Mouse (Mus musculus) E14TG2a.4 (cell line): ENCODE measurements around the gene Cflar.

Experiments used
- H3K27me3 ChIP-seq: 2 replicates; pipeline ENCODE4 v1.6.1; 2014; ENCODE audit warnings: low read length, control low read depth; ENCODE audit not compliant: insufficient read depth
- H3K36me3 ChIP-seq: 2 replicates; pipeline ENCODE4 v1.6.1; 2014; ENCODE audit warnings: low read length, control low read depth; ENCODE audit not compliant: insufficient read depth
- H3K4me1 ChIP-seq: replicated peaks from 2 replicates; pipeline ENCODE4 v1.6.1; 2014; ENCODE audit warnings: low read depth, low read length, control low read depth
- H3K4me3 ChIP-seq: replicated peaks from 2 replicates; pipeline ENCODE4 v1.5.1; 2014; ENCODE audit warnings: mild to moderate bottlenecking, low read length
- H3K9me3 ChIP-seq: 2 replicates; pipeline ENCODE4 v1.6.1; 2014; ENCODE audit warnings: low read length, control low read depth
- CTCF ChIP-seq: conservative IDR thresholded peaks from 2 replicates; pipeline ENCODE4 v1.5.1; 2014; ENCODE audit warnings: low read length
- NANOG ChIP-seq: IDR thresholded peaks from 2 replicates; pipeline ENCODE4 v1.6.1; 2014; ENCODE audit warnings: borderline replicate concordance, low read length, mixed read lengths
- POU5F1 ChIP-seq: IDR thresholded peaks from 2 replicates; pipeline ENCODE4 v1.6.1; 2014; ENCODE audit warnings: low read length, borderline replicate concordance

The Cflar gene

GRCm38 (mm10) chr1:58723809-58724405 is 12.6 kb downstream of the Cflar start:
- TF ChIP-seq POU5F1 = no peak
- TF ChIP-seq NANOG = no peak
- TF ChIP-seq CTCF = no peak
- H3K9me3 ChIP-seq = no peaks in the 10 kb centered on the region
- H3K4me1 ChIP-seq = peaks cover 14% of the 10 kb centered on the region
- H3K27me3 ChIP-seq = no peaks in the 10 kb centered on the region
- no peak overlapping the region for H3K4me3 ChIP-seq
- peaks cover 13% of the 10 kb centered on the region for H3K36me3 ChIP-seq

- Histone ChIP-seq H3K4me3 (no peak overlapping the region), H3K4me1 (peaks cover 14% of the 10 kb centered on the region), H3K27me3 (no peaks in the 10 kb centered on the region), H3K9me3 (no peaks in the 10 kb centered on the region), H3K36me3 (peaks cover 9% of the 10 kb centered on the region)
- TF ChIP-seq NANOG = no peak
- no peak for TF ChIP-seq CTCF
- TF ChIP-seq POU5F1 = no peak
Observed at GRCm38 (mm10) chr1:58724533-58724932, 13.2 kb downstream of the Cflar start.

GRCm38 (mm10) chr1:58725095-58725494 is 13.8 kb downstream of the Cflar start:
- Histone ChIP-seq H3K36me3 (peaks cover 7% of the 10 kb centered on the region; the same call in 1 of the 2 replicates), H3K4me1 (peaks cover 14% of the 10 kb centered on the region), H3K9me3 (no peaks in the 10 kb centered on the region), H3K27me3 (no peaks in the 10 kb centered on the region), H3K4me3 (no peak overlapping the region)
- no peak for TF ChIP-seq NANOG
- TF ChIP-seq POU5F1 = no peak
- no peak for TF ChIP-seq CTCF

- no peaks in the 10 kb centered on the region for H3K27me3 ChIP-seq
Observed at GRCm38 (mm10) chr1:58725767-58726166, 14.5 kb downstream of the Cflar start.

GRCm38 (mm10) chr1:58727019-58727746 is 15.9 kb downstream of the Cflar start:
- Histone ChIP-seq H3K36me3 (peaks cover 13% of the 10 kb centered on the region; the same call in 1 of the 2 replicates), H3K4me1 (peaks cover 14% of the 10 kb centered on the region), H3K4me3 (no peak overlapping the region), H3K27me3 (no peaks in the 10 kb centered on the region), H3K9me3 (no peaks in the 10 kb centered on the region)
- TF ChIP-seq NANOG (no peak), POU5F1 (no peak), CTCF (no peak)

More at GRCm38 (mm10) chr1:58725767-58726166, 14.5 kb downstream of the Cflar start:
- TF ChIP-seq NANOG = no peak
- TF ChIP-seq POU5F1 = no peak
- no peak for TF ChIP-seq CTCF
- Histone ChIP-seq H3K4me1 (peaks cover 14% of the 10 kb centered on the region), H3K4me3 (no peak overlapping the region), H3K9me3 (no peaks in the 10 kb centered on the region), H3K36me3 (peaks cover 8% of the 10 kb centered on the region; the same call in 1 of the 2 replicates)

- H3K27me3 ChIP-seq = no peaks in the 10 kb centered on the region
- TF ChIP-seq POU5F1 = no peak
- no peak for TF ChIP-seq CTCF
- no peak for TF ChIP-seq NANOG
- H3K36me3 ChIP-seq = 0 out of 2 replicates have a peak, but pooled peaks cover 13% of the 10 kb centered on the region
- no peak overlapping the region for H3K4me3 ChIP-seq
- no peaks in the 10 kb centered on the region for H3K9me3 ChIP-seq
- peaks cover 14% of the 10 kb centered on the region for H3K4me1 ChIP-seq
Observed at GRCm38 (mm10) chr1:58727747-58728589, 16.7 kb downstream of the Cflar start.

- TF ChIP-seq POU5F1 = no peak
- no peak for TF ChIP-seq NANOG
- TF ChIP-seq CTCF = no peak
- Histone ChIP-seq H3K36me3 (0 out of 2 replicates have a peak, but pooled peaks cover 13% of the 10 kb centered on the region), H3K4me3 (no peak overlapping the region), H3K4me1 (peaks cover 12% of the 10 kb centered on the region), H3K9me3 (no peaks in the 10 kb centered on the region), H3K27me3 (no peaks in the 10 kb centered on the region)
Observed at GRCm38 (mm10) chr1:58728590-58728868, 17.2 kb downstream of the Cflar start.

- TF ChIP-seq NANOG (no peak), POU5F1 (no peak), CTCF (no peak)
- Histone ChIP-seq H3K4me3 (no peak overlapping the region), H3K27me3 (peaks cover 3% of the 10 kb centered on the region; the same call in 1 of the 2 replicates), H3K4me1 (peaks cover 5% of the 10 kb centered on the region; the same call in 1 of the 2 replicates), H3K9me3 (no peaks in the 10 kb centered on the region), H3K36me3 (0 out of 2 replicates have a peak, but pooled peaks cover 6% of the 10 kb centered on the region)
Observed at GRCm38 (mm10) chr1:58733636-58734035, 22.3 kb downstream of the Cflar start.
